Mouse (Mus musculus) megakaryocyte, embryonic 14.5 days (primary cell): ENCODE results near the gene Eif2b3.

ENCODE experiments used
- FLI1 ChIP-seq: IDR thresholded peaks from 2 replicates; pipeline ENCODE4 v1.6.1; 2012; ENCODE audit warnings: low read length, inconsistent platforms, mixed read lengths
- GATA1 ChIP-seq: IDR thresholded peaks from 3 replicates; pipeline ENCODE4 v1.6.1; 2012; ENCODE audit warnings: mixed read lengths, low read length, inconsistent platforms, borderline replicate concordance

DNA sequence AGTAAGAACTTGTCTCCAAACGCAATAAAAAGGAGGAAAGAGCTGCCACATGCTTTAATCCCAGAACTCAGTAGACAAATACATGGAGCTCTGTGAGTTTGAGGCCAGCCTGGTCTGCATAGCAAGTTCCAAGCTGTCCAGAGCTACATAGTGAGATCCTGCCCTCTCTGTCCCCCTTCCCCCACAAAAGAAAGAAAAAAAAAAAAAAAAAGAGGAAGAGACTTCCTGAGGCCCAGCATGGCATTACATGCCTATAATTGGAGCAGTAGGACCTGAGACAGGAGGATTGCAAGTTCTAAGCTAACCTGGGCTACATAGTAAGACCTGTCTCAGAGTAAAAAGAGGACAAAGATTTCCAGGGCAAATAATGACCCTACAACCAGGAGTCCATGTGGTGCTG is 50.4 kb downstream of the Eif2b3 start:
- TF ChIP-seq GATA1 (no peak), FLI1 (no peak)
